Mouse (Mus musculus) central nervous system, embryonic 14 days (tissue): ENCODE results near the gene Cdnf. TPM values are rescaled to one million over a fixed set of nuclear protein-coding genes. Genes with fewer than 3 reads are reported as not detected.

ENCODE experiments used
- polyA plus RNA-seq: library from polyadenylated mRNA; depleted of rRNA; stranded (reverse); fragments of >200 nt; gene quantifications from 2 replicates; pipeline ENCODE4 v1.2.3, GENCODE M21; 2012; rRNA removed

The Cdnf gene
- 0.32 and 0.44 TPM in 2 replicates for polyA plus RNA-seq

GRCm38 (mm10) chr2:3512552-3513454 lies at the start of gene Cdnf, which contains the start of the genes Gm45902 and Hspa14:
Gene Cdnf (plus strand): TSS chr2:3513030.
Gene Gm45902 (minus strand): TSS chr2:3512790.
Gene Hspa14 (minus strand): TSS chr2:3512814.

GRCm38 (mm10) chr2:3474861-3475283 lies 38.0 kb upstream of the Cdnf start, which contains the start of gene Suv39h2:
Gene Suv39h2 (minus strand): TSS chr2:3475031.

GRCm38 (mm10) chr2:3570186-3570585 lies 57.4 kb downstream of the Cdnf start, which contains the start of gene Fam107b:
Gene Fam107b (plus strand): TSS chr2:3570488.

Other genes starting within 250 kb of the Cdnf start
- 31.2 and 34.4 TPM in 2 replicates for gene Nmt2, start 228.8 kb upstream of the Cdnf start, polyA plus RNA-seq
- 12.8 and 14.3 TPM in 2 replicates for gene Rpp38, start 180.4 kb upstream of the Cdnf start, polyA plus RNA-seq
- gene Acbd7, start 176.9 kb upstream of the Cdnf start, polyA plus RNA-seq: 1.3 and 1.4 TPM in 2 replicates
- 0.05 TPM in 1 of 2 replicates, not detected in the other for gene Olah, start 115.8 kb upstream of the Cdnf start, polyA plus RNA-seq
- 1.4 and 1.6 TPM in 2 replicates for gene Meig1, start 90.4 kb upstream of the Cdnf start, polyA plus RNA-seq
- 13.7 and 15.2 TPM in 2 replicates for gene Dclre1c, start 88.9 kb upstream of the Cdnf start, polyA plus RNA-seq
- 9.2 and 12.3 TPM in 2 replicates for gene Suv39h2, start 38.0 kb upstream of the Cdnf start, polyA plus RNA-seq
- 6.8 and 7.7 TPM in 2 replicates for gene Gm45902, start 240 bp upstream of the Cdnf start, polyA plus RNA-seq
- 73.5 and 79.9 TPM in 2 replicates for gene Hspa14, start 216 bp upstream of the Cdnf start, polyA plus RNA-seq
- gene Fam107b, start 57.5 kb downstream of the Cdnf start, polyA plus RNA-seq: 30.2 and 38.9 TPM in 2 replicates